Mouse (Mus musculus) liver, adult 2 months (tissue): ENCODE data around the gene Sema4a.

Experiments
- CTCF ChIP-seq: fragments of 200-500 bp; IDR thresholded peaks from 2 replicates; pipeline ENCODE4 v1.5.1; 2011; ENCODE audit warnings: low read depth, low read length, control low read depth
- POLR2A ChIP-seq: fragments of 200-500 bp; IDR thresholded peaks from 2 replicates; pipeline ENCODE4 v1.6.1; 2011; ENCODE audit warnings: low read length, control low read depth; ENCODE audit not compliant: insufficient read depth; ENCODE audit errors: extremely low read depth

DNA sequence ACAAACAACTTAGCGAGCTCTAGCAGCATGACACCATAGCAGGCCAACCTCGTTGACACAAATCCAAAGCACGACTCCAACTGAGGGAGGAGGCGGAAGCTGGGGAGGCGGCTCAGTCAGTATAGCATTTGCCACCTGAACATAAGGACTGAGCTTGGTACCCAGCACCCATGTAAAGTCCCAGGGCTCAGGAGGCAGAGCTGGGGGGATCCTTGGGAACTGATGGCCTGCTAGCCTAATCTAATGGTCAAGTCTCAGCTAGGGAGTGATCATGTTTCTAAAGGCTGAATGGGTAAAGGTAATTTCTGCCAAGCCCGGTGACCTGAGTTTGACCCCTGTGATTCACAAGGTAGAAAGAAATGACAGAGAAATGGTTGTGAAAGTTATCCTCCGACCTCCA, 53.5 kb downstream of the Sema4a start:
- TF ChIP-seq CTCF: no peak
- no peak for TF ChIP-seq POLR2A
